Mouse (Mus musculus) heart, postnatal 36 days (tissue): Measurements from ENCODE around the gene Gm12794. TPM values are rescaled to one million over a fixed set of nuclear protein-coding genes. Genes with fewer than 3 reads are reported as not detected.
"Not testable (repeated sequence)": the region's sequence is repeated elsewhere in the genome, so short reads cannot be mapped to it uniquely, and the experiment has no call there.

ENCODE experiments used
- DNase-seq, 2 experiments: peaks; one replicate each; pipeline ENCODE4 v3.0.0; 2021 to 2022
- intact Hi-C: fragments of 180-260 bp; cut with DNase I; formaldehyde crosslinking; loops from one replicate; pipeline ENCODE4 v1.15.1; 2025
- total RNA-seq, 2 experiments: library from RNA; stranded (reverse); gene quantifications; 2 replicates each; pipeline ENCODE4 v1.2.3; 2021

Gene Gm12794
- total RNA-seq, result not detected

DNA sequence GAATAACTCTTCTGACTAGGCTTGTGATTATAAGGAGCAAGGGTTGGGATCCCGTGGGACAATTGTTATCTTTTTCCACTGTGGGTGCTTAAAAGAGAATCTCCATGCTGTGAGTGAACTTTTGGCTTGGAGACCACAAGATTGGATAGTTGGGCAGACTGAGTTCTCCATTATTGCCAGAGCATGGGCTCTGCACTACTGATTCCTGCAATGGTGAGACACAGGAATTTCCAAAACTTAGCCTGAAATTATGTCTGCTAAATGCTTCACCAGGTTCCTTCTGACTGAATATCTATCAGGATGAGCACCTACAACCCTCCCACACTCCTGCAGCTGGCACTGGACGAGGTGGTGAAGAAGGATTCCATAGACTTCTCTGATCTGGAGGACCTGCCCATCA is at the start of gene Gm12794:
Gm12794 (plus strand) TSS at position 301 of the 400 bp plus-strand sequence.
- intact Hi-C loops, DNase-seq: not testable (repeated sequence)

DNA sequence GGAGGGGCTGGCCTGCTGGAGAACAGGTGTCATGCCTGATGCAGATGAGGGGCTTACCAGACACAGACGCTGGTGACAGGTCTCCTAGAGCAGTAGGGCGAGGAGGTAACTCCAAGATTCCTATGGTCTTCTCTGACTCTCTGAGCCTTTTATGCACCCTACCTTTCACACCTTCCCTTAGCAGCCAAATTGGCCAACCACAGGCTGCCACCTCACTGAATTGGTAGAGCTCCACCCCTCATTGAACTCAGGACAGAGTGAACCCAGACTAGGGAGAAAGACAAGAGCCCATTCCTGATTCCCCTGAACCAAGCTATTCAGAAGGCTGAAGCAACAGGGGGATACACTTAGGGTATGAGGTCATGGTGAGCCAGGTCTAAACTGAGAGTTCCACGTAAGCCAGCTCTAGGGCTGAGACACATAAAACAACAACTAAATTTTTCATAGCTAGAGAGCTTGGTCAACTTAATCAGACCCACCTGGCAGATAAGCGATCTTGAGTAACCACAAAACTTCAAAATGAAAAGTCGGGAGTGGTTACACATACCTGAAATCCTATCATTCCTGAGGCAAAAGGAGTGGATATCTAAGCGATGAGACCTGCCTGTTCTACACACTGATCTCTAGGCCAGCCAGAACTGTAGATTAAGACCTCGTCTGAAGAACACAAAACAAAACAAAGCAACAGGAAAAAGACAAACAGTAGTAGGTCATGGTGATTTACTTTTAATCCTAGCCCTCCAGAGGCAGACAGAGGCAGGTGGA is 46.4 kb upstream of the Gm12794 start, which contains the start of gene C130073F10Rik:
C130073F10Rik (minus strand) TSS at position 134 of the 765 bp plus-strand sequence.
- intact Hi-C loops, result no loop called here
- no peak for DNase-seq

DNA sequence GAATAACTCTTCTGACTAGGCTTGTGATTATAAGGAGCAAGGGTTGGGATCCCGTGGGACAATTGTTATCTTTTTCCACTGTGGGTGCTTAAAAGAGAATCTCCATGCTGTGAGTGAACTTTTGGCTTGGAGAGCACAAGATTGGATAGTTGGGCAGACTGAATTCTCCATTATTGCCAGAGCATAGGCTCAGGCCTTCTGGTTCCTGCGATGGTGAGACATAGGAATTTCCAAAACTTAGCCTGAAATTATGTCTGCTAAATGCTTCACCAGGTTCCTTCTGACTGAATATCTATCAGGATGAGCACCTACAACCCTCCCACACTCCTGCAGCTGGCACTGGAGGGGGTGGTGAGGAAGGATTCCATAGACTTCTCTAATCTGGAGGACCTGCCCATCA is 31.4 kb upstream of the Gm12794 start, which contains the start of gene Gm12800:
Gm12800 (plus strand) TSS at position 301 of the 400 bp plus-strand sequence.
- DNase-seq, intact Hi-C loops: not testable (repeated sequence)

DNA sequence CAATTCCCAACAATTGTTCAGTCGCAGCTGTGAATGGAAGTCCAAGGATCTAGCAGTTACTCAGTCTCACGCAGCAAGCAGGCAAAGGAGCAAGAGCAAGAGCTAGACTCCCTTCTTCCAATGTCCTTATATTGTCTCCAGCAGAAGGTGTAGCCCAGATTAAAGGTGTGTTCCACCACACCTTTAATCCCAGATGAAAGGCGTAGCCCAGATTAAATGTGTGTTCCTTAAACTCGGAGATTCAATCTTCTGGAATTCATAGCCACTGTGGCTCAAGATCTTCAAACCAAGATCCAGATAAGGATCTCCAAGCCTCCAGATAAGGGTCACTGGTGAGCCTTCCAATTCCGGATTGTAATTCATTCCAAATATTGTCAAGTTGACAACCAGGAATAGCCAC is 40.7 kb downstream of the Gm12794 start, which contains the start of gene Gm12790:
Gm12790 (minus strand) TSS at position 101 of the 400 bp plus-strand sequence.
- intact Hi-C loops, DNase-seq: not testable (repeated sequence)

DNA sequence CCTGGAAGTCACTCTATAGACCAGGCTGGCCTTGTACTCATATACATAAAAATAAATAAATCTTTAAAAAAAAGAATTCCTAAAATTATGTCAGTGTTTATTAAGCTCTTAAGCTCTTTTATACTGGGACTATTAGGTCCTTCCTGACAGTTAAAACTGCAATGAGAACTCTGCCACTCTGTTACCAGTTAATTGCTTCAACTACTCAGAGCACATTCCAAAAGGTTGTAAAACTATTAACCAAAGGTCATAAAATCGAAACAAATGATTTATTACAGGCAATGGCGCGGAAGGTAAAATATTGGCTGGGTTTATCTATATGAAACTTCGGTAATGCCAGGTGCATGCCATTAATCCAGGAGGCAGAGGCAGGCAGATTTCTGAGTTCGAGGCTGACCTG is 45.5 kb downstream of the Gm12794 start:
- intact Hi-C loops, result no loop called here
- DNase-seq, result no peak

DNA sequence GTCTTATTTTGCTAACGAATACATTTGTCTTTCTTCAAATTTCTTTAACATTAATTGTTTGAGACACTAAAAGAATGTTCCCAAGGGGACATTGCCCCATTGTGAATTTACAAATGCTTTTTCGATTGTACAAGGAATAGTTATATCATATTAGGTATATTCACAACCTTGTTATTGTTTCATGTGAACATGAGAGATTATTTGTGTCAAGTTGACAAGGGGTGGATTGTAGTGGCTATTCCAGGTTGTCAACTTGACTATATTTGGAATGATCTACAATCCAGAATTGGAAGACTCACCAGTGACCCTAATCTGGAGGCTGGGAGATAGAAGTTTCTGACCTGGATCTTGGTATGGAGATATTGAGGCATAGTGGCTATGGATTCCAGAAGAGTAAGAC is 46.1 kb downstream of the Gm12794 start, which contains the start of gene Gm12789:
Gm12789 (plus strand) TSS at position 301 of the 400 bp plus-strand sequence.
- intact Hi-C loops, DNase-seq: not testable (repeated sequence)

Other genes starting within 250 kb of the Gm12794 start
- gene Lepr, start 223.0 kb upstream of the Gm12794 start, total RNA-seq, result 1 to 10 TPM; 3.5 to 4.5 TPM
- gene B020004J07Rik, start 96.4 kb upstream of the Gm12794 start, total RNA-seq, result not detected
- gene C130073F10Rik, start 46.6 kb upstream of the Gm12794 start, total RNA-seq, result not detected
- gene Gm12800, start 31.3 kb upstream of the Gm12794 start, total RNA-seq, result not detected
- gene Gm12790, start 40.6 kb downstream of the Gm12794 start, total RNA-seq, result not detected
- gene Gm12789, start 46.2 kb downstream of the Gm12794 start, total RNA-seq, result not detected
- 10 to 100 TPM; 19.9 to 30.2 TPM for gene Pde4b, start 147.1 kb downstream of the Gm12794 start, total RNA-seq